Mouse (Mus musculus) stomach, embryonic 15.5 days (tissue): ENCODE data around the gene Il10rb. TPM values are rescaled to one million over a fixed set of nuclear protein-coding genes. Genes with fewer than 3 reads are reported as not detected.

Experiments
- ATAC-seq: fragments of 200-750 bp; cut with Nextera tagmentation; 2 replicates; pipeline ENCODE4 v1.8.0; 2017; ENCODE audit warnings: low read depth, moderate number of reproducible peaks, moderate TSS enrichment; ENCODE audit not compliant: insufficient read depth, low FRiP score
- H3K27ac ChIP-seq: fragments of 300-500 bp; sonication (generic); 2 replicates; pipeline ENCODE4 v1.5.1; 2015; ENCODE audit warnings: mild to moderate bottlenecking, inconsistent platforms
- H3K27me3 ChIP-seq: fragments of 300-500 bp; sonication (generic); replicated peaks from 2 replicates; pipeline ENCODE4 v1.6.1; 2015; ENCODE audit warnings: inconsistent platforms
- H3K36me3 ChIP-seq: fragments of 300-500 bp; sonication (generic); 2 replicates; pipeline ENCODE4 v1.6.1; 2015; ENCODE audit warnings: inconsistent platforms
- H3K4me1 ChIP-seq: fragments of 300-500 bp; sonication (generic); 2 replicates; pipeline ENCODE4 v1.6.1; 2015; ENCODE audit warnings: inconsistent platforms
- H3K4me2 ChIP-seq: fragments of 300-500 bp; sonication (generic); 2 replicates; pipeline ENCODE4 v1.6.1; 2015; ENCODE audit warnings: mild to moderate bottlenecking, inconsistent platforms
- H3K4me3 ChIP-seq: fragments of 300-500 bp; sonication (generic); replicated peaks from 2 replicates; pipeline ENCODE4 v1.5.1; 2015; ENCODE audit warnings: inconsistent platforms
- H3K9ac ChIP-seq: fragments of 300-500 bp; sonication (generic); 2 replicates; pipeline ENCODE4 v1.6.1; 2015; ENCODE audit warnings: inconsistent platforms
- H3K9me3 ChIP-seq: fragments of 300-500 bp; sonication (generic); 2 replicates; pipeline ENCODE4 v1.6.1; 2016; ENCODE audit warnings: inconsistent platforms
- WGBS: fragments of 180-500 bp; shearing (Covaris S2); methylation state at CpG from one replicate; pipeline ENCODE4 v1.1.7; 2015; 5-methylcytosine and 5-hydroxymethylcytosine counted together
- polyA plus RNA-seq: library from polyadenylated mRNA; unstranded; fragments of >200 nt; fragmentation: Nextera tagmentation; extraction: Ambion mirVana; gene quantifications from 2 replicates; pipeline ENCODE4 v1.2.1, GENCODE M21; 2015

Gene Il10rb
- polyA plus RNA-seq, 1 experiment from 2014 or later, result 45.5 TPM

DNA sequence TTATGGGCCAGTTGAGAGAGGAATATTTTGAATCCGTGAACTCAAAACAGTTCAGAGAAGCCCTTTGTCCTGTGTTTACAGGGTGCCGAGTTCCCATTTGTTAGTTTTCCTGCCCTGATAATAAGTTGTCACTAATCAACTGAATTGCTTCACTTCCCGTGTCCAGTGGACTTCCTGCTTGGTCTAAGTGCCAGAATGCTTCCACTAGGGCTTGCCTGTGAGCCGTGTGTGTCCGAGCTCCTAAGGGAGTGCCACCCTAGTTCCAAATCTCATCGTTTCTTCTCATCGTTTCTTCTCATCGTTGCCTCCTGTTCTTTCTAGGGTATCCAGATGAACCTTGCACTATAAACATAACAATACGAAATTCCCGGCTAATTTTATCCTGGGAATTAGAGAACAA is 20.3 kb upstream of the Il10rb start:
- WGBS, result 52% methylated on average over 10 of the region's 10 CpGs
- Histone ChIP-seq H3K4me3 (no peak overlapping the region), H3K27me3 (no peaks in the 10 kb centered on the region), H3K36me3 (peaks cover 20% of the 10 kb centered on the region), H3K4me2 (no peak overlapping the region), H3K9ac (no peak overlapping the region), H3K4me1 (0 out of 2 replicates have a peak, but pooled peaks cover 2% of the 10 kb centered on the region), H3K27ac (no peak overlapping the region), H3K9me3 (no peaks in the 10 kb centered on the region)
- ATAC-seq, result no peak

DNA sequence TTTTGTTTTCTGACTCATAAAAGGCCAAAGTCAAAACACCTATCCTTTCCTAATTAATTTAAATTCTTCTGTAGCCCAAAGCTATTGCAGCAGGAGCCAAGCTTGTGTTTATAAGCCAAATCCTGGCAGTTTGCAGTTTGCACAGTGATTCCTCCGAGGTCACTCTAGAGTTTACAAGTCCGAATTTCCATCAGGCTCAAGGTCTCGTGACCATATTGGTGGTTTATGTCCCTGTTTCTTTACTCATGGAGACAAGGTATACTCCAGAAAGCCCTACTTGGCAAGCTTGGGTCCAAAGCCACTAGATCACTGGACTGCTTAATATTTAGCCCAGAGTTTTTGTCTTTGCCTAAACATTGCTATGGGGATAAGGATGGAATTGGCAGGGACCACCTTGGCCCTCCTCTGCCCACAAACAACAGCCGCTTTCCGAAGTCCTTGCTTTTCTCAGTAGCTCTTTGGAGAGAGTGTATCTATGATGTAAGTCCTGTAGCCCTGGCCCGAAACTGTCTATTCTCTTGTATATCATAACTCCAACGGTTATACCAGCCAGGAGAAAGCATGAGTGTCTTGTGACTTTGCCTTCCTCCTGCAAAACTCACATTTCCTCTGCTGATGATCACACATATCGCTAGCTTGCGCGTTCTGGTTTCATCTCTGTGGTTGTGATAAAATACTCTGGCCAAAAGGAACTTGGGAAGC is 19.4 kb upstream of the Il10rb start:
- H3K9me3 ChIP-seq, result no peaks in the 10 kb centered on the region
- no peak overlapping the region for H3K4me2 ChIP-seq
- no peak for ATAC-seq
- peaks cover 21% of the 10 kb centered on the region for H3K36me3 ChIP-seq
- 0 out of 2 replicates have a peak, but pooled peaks cover 2% of the 10 kb centered on the region for H3K4me1 ChIP-seq
- no peak overlapping the region for H3K4me3 ChIP-seq
- no peak overlapping the region for H3K27ac ChIP-seq
- no peaks in the 10 kb centered on the region for H3K27me3 ChIP-seq
- H3K9ac ChIP-seq, result no peak overlapping the region
- WGBS, result 89% methylated on average over 10 of the region's 10 CpGs

DNA sequence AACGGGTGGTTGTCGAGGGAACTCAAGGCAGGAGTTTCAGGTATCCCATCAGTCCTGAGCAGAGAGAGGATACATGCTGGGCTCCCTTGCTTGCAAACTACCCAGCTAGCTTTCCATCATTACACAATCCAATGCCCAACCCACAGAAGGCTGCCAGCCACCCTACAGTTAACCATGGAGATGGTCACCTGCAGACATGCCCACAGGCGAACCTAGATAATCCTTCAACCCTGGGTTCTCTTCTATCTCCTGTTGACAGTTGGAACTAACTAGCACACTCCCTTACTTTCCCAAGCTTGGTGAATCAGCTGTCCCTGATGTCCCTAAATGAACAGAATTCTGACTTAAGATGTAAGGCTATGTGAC is 18.9 kb upstream of the Il10rb start:
- Histone ChIP-seq H3K9me3 (no peaks in the 10 kb centered on the region), H3K27me3 (no peaks in the 10 kb centered on the region), H3K4me3 (no peak overlapping the region), H3K9ac (no peak overlapping the region), H3K27ac (no peak overlapping the region), H3K36me3 (peaks cover 24% of the 10 kb centered on the region), H3K4me1 (0 out of 2 replicates have a peak, but pooled peaks cover 2% of the 10 kb centered on the region), H3K4me2 (no peak overlapping the region)
- no peak for ATAC-seq
- 88% methylated on average over 3 of the region's 3 CpGs for WGBS

DNA sequence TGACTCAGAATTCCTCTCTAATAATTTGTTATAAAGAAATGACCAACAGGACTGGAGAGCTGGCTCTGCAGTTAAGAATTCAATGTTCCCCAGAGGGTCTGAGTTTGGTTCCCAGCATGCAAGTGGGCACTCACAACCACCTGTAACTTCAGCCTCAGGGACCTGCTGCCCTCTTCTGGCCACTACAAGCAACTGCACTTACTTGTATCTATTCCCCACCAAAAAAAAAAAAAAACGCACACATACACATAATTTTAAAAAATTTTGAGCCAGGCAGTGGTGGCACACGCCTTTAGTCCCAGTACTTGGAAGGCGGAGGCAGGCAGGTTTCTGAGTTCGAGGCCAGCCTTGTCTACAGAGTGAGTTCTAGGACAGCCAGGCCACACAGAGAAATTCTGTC is 15.9 kb upstream of the Il10rb start:
- Histone ChIP-seq H3K9me3 (no peaks in the 10 kb centered on the region), H3K27ac (no peak overlapping the region), H3K4me3 (no peak overlapping the region), H3K36me3 (peaks cover 31% of the 10 kb centered on the region), H3K4me1 (0 out of 2 replicates have a peak, but pooled peaks cover 2% of the 10 kb centered on the region), H3K4me2 (no peak overlapping the region), H3K27me3 (no peaks in the 10 kb centered on the region), H3K9ac (no peak overlapping the region)
- no peak for ATAC-seq
- 88% methylated on average over 4 of the region's 4 CpGs for WGBS

DNA sequence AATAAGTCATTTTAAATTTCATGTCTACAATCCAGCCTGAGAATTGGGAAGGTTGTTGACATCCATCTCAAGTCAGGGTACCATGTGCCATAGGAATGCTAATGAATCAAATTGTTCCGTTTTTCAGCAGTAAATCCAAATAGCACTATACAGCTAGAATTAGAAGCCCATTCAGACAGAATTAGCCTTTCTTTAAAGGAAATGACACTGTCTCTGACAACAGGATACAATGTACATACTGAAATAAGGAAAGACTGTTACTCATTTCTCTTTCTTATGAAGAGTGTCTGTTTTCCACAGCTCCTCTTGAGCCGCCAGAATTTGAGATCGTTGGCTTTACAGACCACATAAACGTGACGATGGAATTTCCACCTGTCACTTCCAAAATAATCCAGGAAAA is 14.5 kb upstream of the Il10rb start, which contains the start of gene Gm21970:
Gm21970 (plus strand) TSS at position 301 of the 400 bp plus-strand sequence.
- Histone ChIP-seq H3K27me3 (no peaks in the 10 kb centered on the region), H3K9ac (no peak within 1 kb of the TSS), H3K4me1 (no peaks in the 10 kb centered on the region), H3K9me3 (no peaks in the 10 kb centered on the region), H3K27ac (no peak within 1 kb of the TSS), H3K36me3 (peaks cover 31% of the 10 kb centered on the region), H3K4me2 (no peak within 1 kb of the TSS), H3K4me3 (no peak within 1 kb of the TSS)
- ATAC-seq, result no peak
- 76% methylated on average over 5 of the region's 5 CpGs for WGBS

DNA sequence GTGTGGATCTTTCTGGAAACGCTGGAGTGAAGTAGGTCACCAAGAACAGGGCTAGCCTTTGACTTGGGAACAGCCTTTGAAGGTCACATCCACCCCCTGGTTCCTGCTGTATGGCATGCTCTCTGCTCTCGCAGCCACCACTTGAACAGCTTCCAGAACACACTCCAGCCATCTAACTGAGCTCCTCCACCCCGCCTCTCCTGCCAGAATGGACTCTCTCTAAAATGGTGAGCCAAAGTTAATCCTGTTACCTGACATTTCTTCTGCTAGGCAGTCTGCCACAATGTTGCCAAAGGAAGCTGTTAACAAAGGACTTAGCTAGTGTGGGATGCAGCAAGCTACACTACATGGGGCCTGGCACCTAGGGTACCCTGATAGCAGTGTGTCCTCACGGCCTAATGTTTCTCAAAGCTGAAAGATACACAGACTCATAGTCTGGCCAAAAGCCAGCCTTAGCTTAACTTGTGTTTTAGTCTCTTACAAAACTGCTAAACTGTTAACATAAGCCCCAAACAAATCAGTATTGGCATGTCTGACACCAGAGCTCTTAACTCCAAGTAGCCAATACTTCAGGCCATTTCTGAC is 11.0 kb upstream of the Il10rb start:
- Histone ChIP-seq H3K9me3 (no peaks in the 10 kb centered on the region), H3K27ac (no peak overlapping the region), H3K36me3 (peaks cover 14% of the 10 kb centered on the region), H3K4me1 (no peaks in the 10 kb centered on the region), H3K4me2 (no peak overlapping the region), H3K27me3 (no peaks in the 10 kb centered on the region), H3K4me3 (no peak overlapping the region), H3K9ac (no peak overlapping the region)
- WGBS, result 58% methylated on average over 4 of the region's 4 CpGs
- ATAC-seq, result no peak

DNA sequence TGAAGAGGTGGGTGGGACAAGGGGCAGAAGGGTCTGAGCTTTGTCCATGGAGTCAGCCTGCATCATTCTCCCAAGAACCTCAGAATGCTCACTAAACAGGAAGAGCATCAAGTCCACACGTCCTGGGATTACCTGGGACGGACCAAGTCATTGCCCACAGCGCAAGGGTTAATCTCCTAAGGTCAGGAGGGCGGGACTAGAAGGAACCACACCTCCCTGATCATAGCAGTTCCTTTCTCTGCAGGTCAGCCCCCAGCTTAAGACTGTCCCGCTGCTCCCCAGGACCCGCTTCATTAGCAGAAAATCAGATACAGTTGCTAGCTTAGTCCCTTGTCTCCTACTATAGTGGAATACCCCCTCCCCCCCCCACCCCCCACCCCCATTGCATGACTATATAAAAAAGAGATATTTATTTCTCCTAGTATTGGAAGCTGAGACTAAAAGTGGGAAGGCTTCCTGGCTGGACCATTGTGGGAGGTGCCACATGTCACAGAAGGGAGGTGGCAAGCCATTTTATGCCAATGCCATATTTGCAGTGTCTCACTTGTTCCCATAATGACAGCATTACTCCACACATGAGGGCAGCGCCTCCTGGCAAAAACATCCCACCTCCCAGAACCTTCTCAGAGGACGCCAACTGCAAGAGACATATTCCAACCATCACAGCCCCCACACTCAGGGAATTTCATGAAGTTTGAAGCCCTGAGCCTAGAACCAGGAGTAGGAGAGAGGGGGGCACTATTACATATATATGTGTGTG is 10.2 kb upstream of the Il10rb start:
- H3K9ac ChIP-seq, result no peak overlapping the region
- 56% methylated on average over 8 of the region's 8 CpGs for WGBS
- H3K27me3 ChIP-seq, result no peaks in the 10 kb centered on the region
- no peak overlapping the region for H3K4me2 ChIP-seq
- no peak overlapping the region for H3K4me3 ChIP-seq
- no peaks in the 10 kb centered on the region for H3K4me1 ChIP-seq
- ATAC-seq, result no peak
- H3K27ac ChIP-seq, result no peak overlapping the region
- H3K9me3 ChIP-seq, result no peaks in the 10 kb centered on the region
- H3K36me3 ChIP-seq, result peaks cover 11% of the 10 kb centered on the region

DNA sequence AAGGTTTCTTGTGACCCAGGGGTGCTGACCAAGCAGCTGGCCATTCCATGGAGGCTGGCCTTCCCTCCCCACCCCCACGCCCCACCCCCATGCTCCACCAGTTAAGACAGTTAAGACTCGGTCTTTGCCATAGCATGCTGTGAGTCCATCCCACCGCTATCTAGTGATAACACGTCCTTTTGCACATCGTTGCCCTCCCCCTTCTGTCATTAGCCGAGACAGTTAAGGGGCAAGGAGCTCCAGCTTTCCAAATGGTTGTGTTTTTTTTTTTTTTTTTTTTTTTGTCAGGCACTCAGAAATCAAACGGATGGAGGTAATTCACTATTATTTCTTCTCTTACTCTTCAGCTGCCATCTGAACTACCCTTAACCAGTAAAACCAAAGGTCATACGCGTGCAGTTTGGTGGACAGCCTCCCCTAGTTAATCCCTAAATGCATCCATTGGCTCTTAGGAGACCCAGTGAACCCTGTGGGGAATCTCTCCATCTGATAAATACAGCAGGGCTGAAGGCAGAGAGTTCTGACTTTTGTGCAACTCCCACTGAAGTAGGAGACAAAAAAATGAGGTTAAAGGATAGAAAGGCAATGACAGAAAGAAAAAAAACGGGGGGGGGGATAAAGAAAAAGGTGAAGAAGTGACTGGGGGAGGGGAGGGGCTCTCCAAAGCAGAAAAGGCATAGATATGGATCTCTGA is 9.0 kb upstream of the Il10rb start:
- Histone ChIP-seq H3K4me2 (no peak overlapping the region), H3K27me3 (no peaks in the 10 kb centered on the region), H3K36me3 (peaks cover 8% of the 10 kb centered on the region), H3K27ac (no peak overlapping the region), H3K4me3 (no peak overlapping the region), H3K4me1 (no peaks in the 10 kb centered on the region), H3K9ac (no peak overlapping the region), H3K9me3 (no peaks in the 10 kb centered on the region)
- peak; percentile 47; the same call in 1 of the 2 replicates for ATAC-seq
- 69% methylated on average over 10 of the region's 10 CpGs for WGBS

DNA sequence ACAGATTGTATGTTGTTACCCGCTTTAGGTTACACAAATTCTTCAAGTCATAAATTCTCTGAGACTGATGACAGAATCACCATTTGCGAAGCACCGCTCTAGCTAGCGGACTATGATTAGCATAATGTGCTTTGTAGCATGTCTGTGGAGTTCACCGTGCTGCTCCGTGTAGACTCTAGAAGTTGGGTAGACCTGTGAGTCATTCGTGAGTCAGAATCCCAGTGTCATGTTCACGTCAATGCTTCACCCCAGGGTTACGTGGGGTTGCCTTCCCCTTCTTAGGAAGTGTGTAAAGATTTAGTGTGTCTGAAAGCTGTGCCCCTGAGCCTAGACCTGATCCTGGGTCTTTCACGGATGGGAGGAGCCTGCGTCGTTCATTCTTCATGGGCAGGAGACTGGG is 7.9 kb upstream of the Il10rb start:
- Histone ChIP-seq H3K4me2 (no peak overlapping the region), H3K27me3 (no peaks in the 10 kb centered on the region), H3K4me1 (no peaks in the 10 kb centered on the region), H3K36me3 (peaks cover 1% of the 10 kb centered on the region; the same call in 1 of the 2 replicates), H3K27ac (no peak overlapping the region), H3K4me3 (no peak overlapping the region), H3K9ac (no peak overlapping the region), H3K9me3 (no peaks in the 10 kb centered on the region)
- ATAC-seq, result no peak
- WGBS, result 88% methylated on average over 12 of the region's 12 CpGs

DNA sequence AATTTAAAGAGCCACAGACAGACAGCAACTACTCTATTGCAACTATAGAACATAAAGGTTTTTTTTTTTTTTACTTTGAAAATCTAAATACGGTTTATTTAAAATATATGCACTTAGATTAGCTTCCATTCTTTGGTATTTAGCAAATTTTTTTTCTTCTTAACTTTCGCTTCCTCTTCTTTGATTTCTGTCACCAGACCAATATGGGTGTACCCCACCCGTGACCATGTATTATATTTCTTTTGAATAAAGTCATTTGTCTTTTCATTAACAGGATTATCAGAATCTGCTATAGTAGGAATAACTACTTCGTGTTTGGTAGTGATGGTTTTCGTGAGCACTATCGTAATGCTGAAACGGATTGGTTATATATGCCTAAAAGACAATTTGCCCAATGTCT is 7.0 kb upstream of the Il10rb start:
- Histone ChIP-seq H3K4me2 (no peak overlapping the region), H3K27ac (no peak overlapping the region), H3K27me3 (no peaks in the 10 kb centered on the region), H3K9ac (no peak overlapping the region), H3K4me1 (no peaks in the 10 kb centered on the region), H3K36me3 (peaks cover 4% of the 10 kb centered on the region; the same call in 1 of the 2 replicates), H3K9me3 (no peaks in the 10 kb centered on the region), H3K4me3 (no peak overlapping the region)
- no peak for ATAC-seq
- WGBS, result 94% methylated on average over 7 of the region's 7 CpGs

DNA sequence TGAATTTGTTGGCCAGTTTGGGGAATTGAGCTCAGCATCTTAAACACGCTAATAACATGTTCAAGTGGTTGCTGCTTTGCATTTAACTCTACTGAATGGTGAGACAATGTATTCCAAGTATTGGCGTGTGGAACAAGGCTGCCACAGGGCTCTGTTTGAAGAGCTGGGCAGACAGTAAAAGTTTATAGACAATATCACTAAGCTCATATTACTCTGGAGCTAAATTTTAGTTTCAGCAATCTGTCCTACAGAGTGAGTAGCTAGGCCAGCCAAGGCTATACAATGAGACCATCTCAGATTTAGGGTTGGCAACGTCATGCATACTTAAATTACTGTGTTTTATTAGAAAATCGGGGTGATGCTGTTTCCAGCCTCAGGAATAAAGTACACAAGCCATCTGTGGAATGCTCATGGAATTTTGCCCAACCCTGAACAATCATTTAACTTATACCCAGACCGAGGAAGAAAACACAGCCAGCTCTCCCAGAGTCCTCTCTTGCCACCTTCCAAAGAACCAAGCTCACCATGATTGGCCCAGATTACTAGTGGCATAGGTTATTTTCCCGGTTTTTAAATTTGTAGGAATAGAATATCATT is 4.3 kb upstream of the Il10rb start:
- Histone ChIP-seq H3K36me3 (peaks cover 8% of the 10 kb centered on the region; the same call in 1 of the 2 replicates), H3K27ac (no peak overlapping the region), H3K9ac (no peak overlapping the region), H3K4me3 (no peak overlapping the region), H3K4me1 (no peaks in the 10 kb centered on the region), H3K27me3 (no peaks in the 10 kb centered on the region), H3K4me2 (no peak overlapping the region), H3K9me3 (no peaks in the 10 kb centered on the region)
- ATAC-seq, result no peak
- 72% methylated on average over 6 of the region's 6 CpGs for WGBS
